Mouse (Mus musculus) urinary bladder, postnatal 14 days (tissue): ENCODE results near the gene Nudt11.
"Not testable (repeated sequence)": the region's sequence is repeated elsewhere in the genome, so short reads cannot be mapped to it uniquely, and the experiment has no call there.

ENCODE experiments used
- DNase-seq: peaks from one replicate; pipeline ENCODE4 v3.0.0; 2021; ENCODE audit warnings: low spot score

Nudt11 gene

DNA sequence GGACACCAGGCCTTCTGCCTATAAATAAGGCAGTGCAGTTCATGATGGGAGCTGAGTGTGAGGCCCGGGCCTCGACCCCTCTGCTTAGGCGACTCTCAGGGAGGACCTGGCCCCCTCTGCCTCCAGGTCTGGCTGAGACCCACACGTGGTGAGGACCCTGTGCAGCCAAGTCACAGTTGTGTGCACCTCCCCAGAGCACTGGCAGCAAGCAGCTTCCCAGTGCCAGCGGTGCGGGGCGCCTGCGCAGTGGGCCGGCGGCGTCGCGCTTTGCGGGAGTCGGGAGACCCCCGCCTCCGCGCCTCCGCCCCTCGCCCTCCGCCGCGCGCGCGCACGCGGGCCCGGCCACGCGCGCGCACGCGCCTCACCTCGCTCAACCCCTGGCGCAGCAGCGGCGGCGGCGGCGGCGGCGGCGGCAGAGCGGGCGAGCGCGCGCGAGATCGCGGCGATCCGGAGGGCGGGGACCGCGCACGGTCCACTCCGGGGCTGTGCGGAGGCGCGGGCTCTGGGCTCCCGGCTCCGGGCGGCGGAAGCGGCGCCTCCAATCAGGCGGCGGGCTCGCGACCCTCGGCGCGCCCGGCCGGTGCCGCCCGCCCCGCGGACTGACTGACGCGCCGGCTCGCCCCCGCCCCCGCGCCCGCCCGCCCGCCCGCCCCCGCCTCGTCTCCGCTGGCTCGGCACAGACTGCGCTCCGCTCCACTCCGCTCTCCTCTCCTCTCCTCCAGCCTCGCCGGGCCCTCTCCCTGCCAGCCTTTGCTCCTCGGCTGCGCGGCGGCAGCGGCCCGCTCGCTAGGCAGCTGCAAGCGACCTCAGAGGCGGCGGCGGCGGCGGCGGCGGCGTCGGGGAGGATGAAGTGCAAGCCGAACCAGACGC, at the start of gene Nudt11:
Gene Nudt11, plus strand, starts transcription at position 388 of the 870 bp plus-strand sequence.
- peak; percentile 4 for DNase-seq

DNA sequence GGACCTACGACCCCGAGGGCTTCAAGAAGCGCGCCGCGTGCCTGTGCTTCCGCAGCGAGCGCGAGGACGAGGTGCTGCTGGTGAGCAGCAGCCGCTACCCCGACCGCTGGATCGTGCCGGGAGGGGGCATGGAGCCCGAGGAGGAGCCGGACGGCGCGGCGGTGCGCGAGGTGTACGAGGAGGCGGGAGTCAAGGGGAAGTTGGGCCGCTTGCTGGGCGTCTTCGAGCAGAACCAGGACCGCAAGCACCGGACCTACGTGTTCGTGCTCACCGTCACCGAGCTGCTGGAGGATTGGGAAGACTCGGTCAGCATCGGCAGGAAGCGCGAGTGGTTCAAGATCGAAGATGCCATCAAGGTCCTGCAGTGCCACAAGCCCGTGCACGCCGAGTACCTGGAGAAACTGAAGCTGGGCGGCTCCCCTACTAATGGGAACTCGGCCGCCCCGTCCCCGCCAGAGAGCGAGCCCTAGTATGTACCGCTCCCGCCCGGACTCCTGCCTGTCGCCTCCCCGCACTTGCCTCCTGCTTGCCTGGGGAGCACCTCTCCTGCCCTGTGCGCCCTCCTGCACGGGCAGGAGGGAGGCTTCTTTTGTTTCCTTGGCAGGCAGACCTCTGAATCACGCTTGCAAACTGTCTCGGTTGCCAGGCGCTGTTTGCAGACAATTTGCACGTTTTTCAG, 822 bp downstream of the Nudt11 start:
- not testable (repeated sequence) for DNase-seq

DNA sequence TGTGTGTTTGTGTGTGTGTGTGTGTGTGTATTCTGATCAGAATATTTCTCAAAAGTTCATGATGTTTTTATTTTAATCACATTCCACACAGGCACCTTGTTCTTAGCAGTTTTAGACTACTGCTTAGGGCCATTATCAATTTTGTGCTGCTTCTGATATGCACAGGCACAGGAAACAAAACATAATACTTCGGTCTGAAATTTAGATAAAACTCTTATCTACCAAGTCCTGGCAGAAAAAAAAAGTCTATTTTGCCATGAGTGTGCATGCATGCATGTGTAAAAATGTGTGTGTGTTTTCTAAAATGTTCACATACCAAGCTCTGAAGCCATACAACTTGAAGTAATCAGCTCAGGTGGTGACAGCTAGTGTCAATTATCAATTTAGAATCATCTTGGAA, 14.3 kb downstream of the Nudt11 start:
- DNase-seq, result no peak

DNA sequence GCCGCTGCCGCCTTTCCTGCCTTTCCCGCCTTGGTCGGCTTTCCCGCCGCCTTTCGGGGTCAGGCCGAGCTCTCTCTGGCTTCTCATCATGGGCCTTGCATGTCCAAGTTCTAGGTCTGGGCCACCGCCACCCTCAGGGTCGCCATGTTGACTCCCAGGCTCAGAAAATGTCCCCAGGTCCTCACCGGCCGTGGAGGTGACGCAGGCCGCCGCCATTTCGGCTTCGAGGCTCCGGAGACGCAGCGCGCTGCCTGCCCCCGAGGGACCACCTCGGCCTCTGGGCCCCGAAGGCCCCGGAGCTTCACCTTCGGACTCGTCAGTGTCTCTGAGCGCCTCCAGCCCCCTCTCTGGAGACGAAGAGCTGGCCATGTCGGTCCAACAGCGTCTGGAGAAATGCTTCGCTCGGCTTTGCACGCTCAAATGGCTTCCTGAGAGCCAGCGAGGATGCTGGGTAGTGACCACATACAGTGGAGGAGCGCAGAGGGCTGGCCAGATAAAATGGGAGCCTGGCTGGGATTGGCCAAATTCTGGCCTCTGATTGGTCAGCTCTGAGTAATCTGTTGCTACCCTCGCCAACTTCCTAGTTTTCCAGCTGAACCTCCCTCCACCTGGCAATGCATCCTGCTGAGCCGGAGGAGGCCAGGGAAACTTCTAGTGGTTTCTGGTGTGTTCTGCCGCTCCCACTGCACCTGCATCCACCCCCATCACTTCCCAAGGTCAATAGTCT, 35.9 kb downstream of the Nudt11 start, which contains the start of gene AU022751:
Gene AU022751, minus strand, starts transcription at position 466 of the 727 bp plus-strand sequence.
- no peak for DNase-seq

DNA sequence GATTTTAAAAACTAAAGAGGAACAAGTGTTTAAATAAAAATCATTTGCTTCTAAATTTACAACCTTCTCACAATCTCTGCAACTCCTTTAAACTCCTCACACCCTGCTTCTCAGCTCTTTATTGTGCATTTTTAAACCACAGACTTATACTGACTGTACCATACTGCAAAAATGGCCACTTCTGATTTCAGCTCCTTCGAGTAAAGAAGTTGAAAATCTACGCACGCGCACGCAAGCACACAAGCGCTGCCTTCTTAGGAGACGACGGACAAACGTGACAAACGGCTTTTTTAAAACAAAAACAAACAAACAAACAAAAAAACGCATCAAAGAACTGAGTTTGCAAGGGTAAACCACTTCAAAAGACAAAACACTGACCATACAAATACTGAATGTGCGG, 44.3 kb downstream of the Nudt11 start:
- no peak for DNase-seq

DNA sequence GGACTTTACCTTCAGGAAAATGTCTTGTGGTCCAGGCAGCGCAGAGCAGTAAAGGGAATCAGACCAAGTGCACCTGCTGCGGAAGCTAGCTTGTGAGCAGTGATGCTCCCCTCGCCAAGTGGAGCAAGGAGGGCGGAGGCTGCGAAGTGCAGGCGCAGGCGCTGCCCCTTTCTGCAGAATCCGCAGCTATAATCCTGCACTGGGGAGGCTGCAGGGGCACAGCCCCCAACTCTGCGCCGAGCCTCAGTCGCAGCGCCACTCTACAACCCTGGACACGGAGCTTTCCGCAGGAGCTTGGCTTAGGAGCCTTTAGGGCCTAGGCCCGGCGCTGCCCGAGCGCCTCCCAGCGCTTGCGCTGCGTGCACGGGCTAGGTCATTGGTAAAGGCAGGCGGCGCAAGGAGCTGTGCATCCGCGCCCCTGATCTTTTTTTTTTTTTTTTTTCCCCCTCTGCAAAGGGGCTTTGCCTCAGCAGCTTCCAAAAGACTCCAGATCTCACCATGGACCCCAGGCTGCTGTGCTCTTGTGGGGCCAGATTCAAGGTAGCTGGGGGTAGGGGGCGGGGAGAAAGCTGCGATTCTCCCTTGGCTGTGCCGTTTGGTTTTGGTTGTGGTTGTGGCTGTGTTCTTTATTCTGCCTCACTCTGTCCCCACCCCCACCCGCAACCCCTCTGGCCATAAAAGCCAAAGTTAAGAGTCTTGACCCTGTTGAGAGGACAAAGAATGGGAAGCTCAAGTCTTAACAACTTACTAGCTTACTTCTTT, 44.9 kb downstream of the Nudt11 start:
- peak; percentile 4 for DNase-seq
